ENCODE assay signal across 23 mouse cellular contexts in the genomic region with DNA sequence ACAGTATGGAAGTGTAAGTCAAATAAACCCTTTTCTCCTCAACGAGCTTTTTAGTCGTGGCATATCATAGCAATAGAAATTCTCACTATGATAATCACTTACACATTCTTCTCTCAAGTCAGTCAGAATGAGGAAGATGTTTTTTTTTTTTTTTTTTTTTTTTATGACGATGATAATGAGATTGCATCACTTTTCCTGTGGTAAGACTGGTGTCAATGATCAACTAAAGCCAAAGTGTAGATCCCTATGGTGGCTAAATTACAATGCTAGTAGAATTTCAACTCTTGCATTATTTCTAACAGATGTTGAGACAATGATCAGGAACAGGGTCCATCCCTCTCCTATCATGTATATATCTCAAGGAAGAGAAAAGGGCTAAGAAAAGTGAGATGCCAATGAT.
DNase-seq lines count a peak whose midpoint lies in the region; ATAC-seq lines count a peak whose summit lies in the region.
"Had no signal": no experiment of that assay in that cellular context is flagged by ENCODE, and none has a peak within 500 bp of the region (broad histone marks: within the 10 kb centered on the region; RNA-seq: fewer than 3 reads in every experiment).

No protein-coding gene starts in this region.

- no peak for ATAC-seq in midbrain, embryonic 11.5 days (ENCODE audit: low FRiP score)
- no peak for ATAC-seq in midbrain, embryonic 16.5 days
- peak; percentile 91 for ATAC-seq in granulocyte monocyte progenitor cell, adult 5-6 weeks (replicated peaks; ENCODE audit: poor library complexity, severe bottlenecking)
- peak; percentile 80 for ATAC-seq in megakaryocyte progenitor cell, adult 5-6 weeks (replicated peaks; ENCODE audit: poor library complexity)
- ATAC-seq: activated CD4-positive, CD25-positive, alpha-beta regulatory T cell, adult 4 months; forebrain, embryonic 14.5 days; forebrain, embryonic 16.5 days; Patski had no signal

- no peak overlapping the region for H3K4me2 ChIP-seq in midbrain, embryonic 11.5 days
- no peak overlapping the region for H3K4me2 ChIP-seq in midbrain, embryonic 16.5 days (ENCODE audit: low read length)
- H3K4me2 ChIP-seq: embryonic facial prominence, embryonic 13.5 days; embryonic facial prominence, embryonic 15.5 days; forebrain, embryonic 12.5 days had no signal

- peak; percentile 45 for DNase-seq in midbrain, embryonic 11.5 days (ENCODE audit: low spot score, missing footprints)
- DNase-seq in layer of hippocampus, adult 9-11 months = no peak
- DNase-seq in Muller cell, postnatal 12 days (ENCODE audit: inconsistent ontology term) = no peak
- DNase-seq: adrenal gland, adult 8-10 months; adrenal gland, postnatal 14 days; adrenal gland, postnatal 36 days; cerebellum, adult 11-12 months; cerebellum, adult 2 months; cerebellum, adult 9-10 months; cerebellum, postnatal 25 days; embryo, embryonic 11 days had no signal

- no peaks in the 10 kb centered on the region for H3K4me1 ChIP-seq in midbrain, embryonic 11.5 days (ENCODE audit: control insufficient read depth, insufficient read depth, low read length)
- no peaks in the 10 kb centered on the region for H3K4me1 ChIP-seq in midbrain, embryonic 16.5 days (ENCODE audit: control insufficient read depth, insufficient read depth, low read length)
- H3K4me1 ChIP-seq: embryonic facial prominence, embryonic 13.5 days; embryonic facial prominence, embryonic 15.5 days; forebrain, embryonic 10.5 days; forebrain, embryonic 12.5 days had no signal

- no peak overlapping the region for H3K9ac ChIP-seq in midbrain, embryonic 11.5 days (ENCODE audit: low read length)
- no peak overlapping the region for H3K9ac ChIP-seq in midbrain, embryonic 16.5 days (ENCODE audit: low read depth, low read length)
- H3K9ac ChIP-seq: embryonic facial prominence, embryonic 13.5 days; embryonic facial prominence, embryonic 15.5 days; forebrain, embryonic 12.5 days had no signal

- WGBS in midbrain, embryonic 11.5 days = 84% methylated on average over 3 of the region's 3 CpGs
- WGBS in midbrain, embryonic 16.5 days = 91% methylated on average over 3 of the region's 3 CpGs

- H3K27ac ChIP-seq in midbrain, embryonic 11.5 days (ENCODE audit: low read depth, low read length) = no peak overlapping the region
- no peak overlapping the region for H3K27ac ChIP-seq in midbrain, embryonic 16.5 days (ENCODE audit: low read length)
- H3K27ac ChIP-seq: embryonic facial prominence, embryonic 13.5 days; embryonic facial prominence, embryonic 15.5 days; forebrain, embryonic 10.5 days; forebrain, embryonic 12.5 days had no signal

- H3K4me3 ChIP-seq in midbrain, embryonic 11.5 days (ENCODE audit: low read depth, low read length) = no peak overlapping the region
- no peak overlapping the region for H3K4me3 ChIP-seq in midbrain, embryonic 16.5 days (ENCODE audit: low read depth, low read length)
- H3K4me3 ChIP-seq: embryonic facial prominence, embryonic 13.5 days; embryonic facial prominence, embryonic 15.5 days; erythroblast, embryonic 14.5 days; forebrain, embryonic 10.5 days; forebrain, embryonic 12.5 days had no signal

- H3K27me3 ChIP-seq in midbrain, embryonic 11.5 days (ENCODE audit: control insufficient read depth, insufficient read depth, low read length) = no peaks in the 10 kb centered on the region
- no peaks in the 10 kb centered on the region for H3K27me3 ChIP-seq in midbrain, embryonic 16.5 days (ENCODE audit: control insufficient read depth, insufficient read depth, low read depth, low read length)
- H3K27me3 ChIP-seq: embryonic facial prominence, embryonic 13.5 days; embryonic facial prominence, embryonic 15.5 days; forebrain, embryonic 12.5 days; Patski had no signal

- no peaks in the 10 kb centered on the region for H3K36me3 ChIP-seq in midbrain, embryonic 11.5 days (ENCODE audit: control insufficient read depth, insufficient read depth, low read length)
- H3K36me3 ChIP-seq in midbrain, embryonic 16.5 days (ENCODE audit: control insufficient read depth, insufficient read depth, low read length) = no peaks in the 10 kb centered on the region
- H3K36me3 ChIP-seq: embryonic facial prominence, embryonic 13.5 days; embryonic facial prominence, embryonic 15.5 days; forebrain, embryonic 10.5 days; forebrain, embryonic 12.5 days had no signal

- no peaks in the 10 kb centered on the region for H3K9me3 ChIP-seq in midbrain, embryonic 11.5 days (ENCODE audit: control insufficient read depth, low read length)
- no peaks in the 10 kb centered on the region for H3K9me3 ChIP-seq in midbrain, embryonic 16.5 days (replicated peaks; ENCODE audit: control insufficient read depth, low read length, poor library complexity, severe bottlenecking)
- H3K9me3 ChIP-seq: embryonic facial prominence, embryonic 13.5 days; embryonic facial prominence, embryonic 15.5 days; forebrain, embryonic 10.5 days; forebrain, embryonic 12.5 days had no signal

Comparison
In these comparisons a context has a peak if more than half of its experiments do, and no peak if none do; other contexts are left out.
1. ATAC-seq: peak in granulocyte monocyte progenitor cell, adult 5-6 weeks (single experiment) and megakaryocyte progenitor cell, adult 5-6 weeks (single experiment); none in midbrain, embryonic 11.5 days (single experiment) and midbrain, embryonic 16.5 days (single experiment).